Mouse (Mus musculus) myocyte (in vitro differentiated cells): ENCODE results near the gene Antxr1. TPM values are rescaled to one million over a fixed set of nuclear protein-coding genes. Genes with fewer than 3 reads are reported as not detected.

ENCODE experiments used
- H3K27me3 ChIP-seq: one replicate; pipeline ENCODE4 v1.6.1; 2011; ENCODE audit not compliant: control insufficient read depth, insufficient read depth, insufficient read length
- H3K36me3 ChIP-seq: one replicate; pipeline ENCODE4 v1.6.1; 2011; ENCODE audit not compliant: control insufficient read depth, insufficient read depth
- H3K4me2 ChIP-seq: one replicate; pipeline ENCODE4 v1.6.1; 2011; ENCODE audit warnings: low read depth, control low read depth
- H3K4me3 ChIP-seq: one replicate; pipeline ENCODE4 v1.5.1; 2011; ENCODE audit warnings: mild to moderate bottlenecking, control low read depth, moderate library complexity
- H3K79me2 ChIP-seq: one replicate; pipeline ENCODE4 v1.6.1; 2011; ENCODE audit not compliant: control insufficient read depth, insufficient read depth
- H3ac ChIP-seq: one replicate; pipeline ENCODE4 v1.6.1; 2011; ENCODE audit not compliant: control insufficient read depth, insufficient read length
- CEBPB ChIP-seq: IDR thresholded peaks from 2 replicates; pipeline ENCODE4 v1.6.1; 2011; ENCODE audit warnings: mild to moderate bottlenecking, moderate library complexity; ENCODE audit not compliant: poor library complexity, insufficient read depth, severe bottlenecking
- E2F4 ChIP-seq: IDR thresholded peaks from one replicate; pipeline ENCODE4 v1.6.1; 2011; ENCODE audit warnings: mild to moderate bottlenecking, control low read depth, moderate library complexity; ENCODE audit not compliant: insufficient read depth
- MAX ChIP-seq: IDR thresholded peaks from one replicate; pipeline ENCODE4 v1.6.1; 2011; ENCODE audit warnings: low read depth, mild to moderate bottlenecking, control low read depth
- MYOD1 ChIP-seq, 3 experiments: IDR thresholded peaks; one replicate each; pipeline ENCODE4 v1.6.1; 2011; ENCODE audit warnings: control low read depth in 2 of 3, low read depth in 2 of 3, mild to moderate bottlenecking in 2 of 3, moderate library complexity in 1 of 3; ENCODE audit not compliant: insufficient read length in 2 of 3, control insufficient read depth in 1 of 3
- MYOG ChIP-seq, 3 experiments: IDR thresholded peaks; one replicate each; pipeline ENCODE4 v1.6.1; 2011; ENCODE audit warnings: control low read depth in 2 of 3, low read depth in 2 of 3, mild to moderate bottlenecking in 2 of 3; ENCODE audit not compliant: insufficient read length in 2 of 3, control insufficient read depth in 1 of 3, insufficient read depth in 1 of 3
- POLR2A ChIP-seq: IDR thresholded peaks from one replicate; pipeline ENCODE4 v1.6.1; 2011; ENCODE audit warnings: low read depth, mild to moderate bottlenecking, control low read depth, moderate library complexity; ENCODE audit not compliant: insufficient read length
- POLR2AphosphoS2 ChIP-seq: IDR thresholded peaks from one replicate; pipeline ENCODE4 v1.6.1; 2011; ENCODE audit warnings: low read depth, control low read depth; ENCODE audit not compliant: insufficient read length
- REST ChIP-seq: IDR thresholded peaks from one replicate; pipeline ENCODE4 v1.6.1; 2011; ENCODE audit warnings: mild to moderate bottlenecking, control low read depth, moderate library complexity; ENCODE audit not compliant: insufficient read depth, insufficient read length
- SRF ChIP-seq: IDR thresholded peaks from one replicate; pipeline ENCODE4 v1.6.1; 2011; ENCODE audit warnings: low read depth; ENCODE audit not compliant: control insufficient read depth, insufficient read length
- TCF12 ChIP-seq: IDR thresholded peaks from one replicate; pipeline ENCODE4 v1.6.1; 2011; ENCODE audit warnings: mild to moderate bottlenecking, control low read depth; ENCODE audit not compliant: poor library complexity, insufficient read depth, severe bottlenecking
- TCF3 ChIP-seq: IDR thresholded peaks from one replicate; pipeline ENCODE4 v1.6.1; 2011; ENCODE audit warnings: low read depth, control low read depth; ENCODE audit not compliant: insufficient read length
- USF1 ChIP-seq: IDR thresholded peaks from one replicate; pipeline ENCODE4 v1.6.1; 2011; ENCODE audit warnings: low read depth, mild to moderate bottlenecking, control low read depth, moderate library complexity
- polyA plus RNA-seq: library from polyadenylated mRNA; unstranded; fragments of >200 nt; fragmentation: generic; extraction: Trizol; gene quantifications from one replicate; pipeline ENCODE4 v1.2.1, GENCODE M21; 2012; ENCODE audit warnings: missing spikeins

The Antxr1 gene
- polyA plus RNA-seq, 1 experiment = 8.6 TPM

- no peak overlapping the region for H3K4me2 ChIP-seq
- H3K4me3 ChIP-seq = no peak overlapping the region
- no peaks in the 10 kb centered on the region for H3K36me3 ChIP-seq
- H3K79me2 ChIP-seq = no peaks in the 10 kb centered on the region
- TF ChIP-seq MAX (no peak), USF1 (no peak), CEBPB (no peak), REST (no peak), MYOG (IDR thresholded peaks at IDR 0.05; ENCODE audit: control insufficient read depth in 1 of 3, insufficient read depth in 1 of 3, insufficient read length in 2 of 3, low read depth in 2 of 3) (no peak), TCF3 (no peak), TCF12 (no peak), POLR2AphosphoS2 (no peak), SRF (no peak), MYOD1 (IDR thresholded peaks at IDR 0.05; ENCODE audit: control insufficient read depth in 1 of 3, insufficient read length in 2 of 3, low read depth in 2 of 3) (no peak), POLR2A (no peak), E2F4 (no peak)
- H3K27me3 ChIP-seq = no peaks in the 10 kb centered on the region
- H3ac ChIP-seq = no peak overlapping the region
Measured at GRCm38 (mm10) chr6:87123973-87124372, 211.6 kb downstream of the Antxr1 start.

GRCm38 (mm10) chr6:87123406-87123805, 212.2 kb downstream of the Antxr1 start:
- H3K4me3 ChIP-seq = no peak overlapping the region
- H3K36me3 ChIP-seq = no peaks in the 10 kb centered on the region
- no peaks in the 10 kb centered on the region for H3K79me2 ChIP-seq
- TF ChIP-seq E2F4 (no peak), MAX (no peak), TCF12 (no peak), CEBPB (no peak), SRF (no peak), MYOG (IDR thresholded peaks at IDR 0.05; ENCODE audit: control insufficient read depth in 1 of 3, insufficient read depth in 1 of 3, insufficient read length in 2 of 3, low read depth in 2 of 3) (no peak), MYOD1 (IDR thresholded peaks at IDR 0.05; ENCODE audit: control insufficient read depth in 1 of 3, insufficient read length in 2 of 3, low read depth in 2 of 3) (no peak), POLR2AphosphoS2 (no peak), USF1 (no peak), REST (no peak), TCF3 (no peak), POLR2A (no peak)
- no peak overlapping the region for H3K4me2 ChIP-seq
- H3K27me3 ChIP-seq = no peaks in the 10 kb centered on the region
- no peak overlapping the region for H3ac ChIP-seq

GRCm38 (mm10) chr6:87121961-87122360, 213.7 kb downstream of the Antxr1 start:
- Histone ChIP-seq H3K4me2 (no peak overlapping the region), H3K79me2 (no peaks in the 10 kb centered on the region), H3K27me3 (no peaks in the 10 kb centered on the region), H3K36me3 (no peaks in the 10 kb centered on the region), H3ac (no peak overlapping the region), H3K4me3 (no peak overlapping the region)
- no peak for TF ChIP-seq TCF12
- no peak for TF ChIP-seq MAX
- no peak for TF ChIP-seq E2F4
- TF ChIP-seq REST = no peak
- no peak for TF ChIP-seq POLR2A
- TF ChIP-seq SRF = no peak
- no peak for TF ChIP-seq MYOD1 (IDR thresholded peaks at IDR 0.05; ENCODE audit: control insufficient read depth in 1 of 3, insufficient read length in 2 of 3, low read depth in 2 of 3)
- no peak for TF ChIP-seq POLR2AphosphoS2
- no peak for TF ChIP-seq TCF3
- TF ChIP-seq USF1 = no peak
- TF ChIP-seq MYOG (IDR thresholded peaks at IDR 0.05; ENCODE audit: control insufficient read depth in 1 of 3, insufficient read depth in 1 of 3, insufficient read length in 2 of 3, low read depth in 2 of 3) = no peak
- no peak for TF ChIP-seq CEBPB

DNA sequence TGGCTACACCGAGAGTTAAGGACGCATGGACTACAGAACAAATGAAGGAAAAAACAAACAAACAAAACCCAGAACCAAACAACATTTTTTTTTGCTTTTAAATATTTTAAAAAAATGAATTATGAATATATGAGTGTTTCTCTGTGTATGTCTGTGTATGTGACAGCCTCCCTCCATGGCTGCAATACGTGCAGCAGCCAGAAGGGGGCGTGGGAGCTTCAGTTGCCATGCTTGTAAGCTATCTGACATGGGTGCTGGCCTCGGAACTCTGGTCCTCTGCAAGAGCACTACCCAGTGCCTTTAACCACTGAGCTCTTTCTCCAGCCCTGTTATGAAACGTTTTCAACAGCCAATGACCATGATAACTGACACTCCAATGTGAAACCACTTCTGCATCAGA, 215.0 kb downstream of the Antxr1 start:
- TF ChIP-seq POLR2A (no peak), MYOG (IDR thresholded peaks at IDR 0.05; ENCODE audit: control insufficient read depth in 1 of 3, insufficient read depth in 1 of 3, insufficient read length in 2 of 3, low read depth in 2 of 3) (no peak), SRF (no peak)
- Histone ChIP-seq H3K79me2 (no peaks in the 10 kb centered on the region), H3K27me3 (no peaks in the 10 kb centered on the region), H3K4me2 (no peak overlapping the region), H3K36me3 (no peaks in the 10 kb centered on the region), H3ac (no peak overlapping the region), H3K4me3 (no peak overlapping the region)

GRCm38 (mm10) chr6:87119975-87120374, 215.6 kb downstream of the Antxr1 start:
- H3K27me3 ChIP-seq = no peaks in the 10 kb centered on the region
- TF ChIP-seq USF1 = no peak
- peak in 1 of 3 experiments; percentile 5 for TF ChIP-seq MYOG (IDR thresholded peaks at IDR 0.05; ENCODE audit: control insufficient read depth in 1 of 3, insufficient read depth in 1 of 3, insufficient read length in 2 of 3, low read depth in 2 of 3)
- no peak overlapping the region for H3ac ChIP-seq
- H3K4me3 ChIP-seq = no peak overlapping the region
- no peaks in the 10 kb centered on the region for H3K36me3 ChIP-seq
- H3K79me2 ChIP-seq = no peaks in the 10 kb centered on the region
- no peak overlapping the region for H3K4me2 ChIP-seq
